Mouse (Mus musculus) left cerebral cortex, postnatal 4 days (tissue): ENCODE measurements at regions not wholly inside any gene's neighbourhood (a gene's known extent, or its start where the extent isn't known, plus 50 kb on each side); places are given as distances from the start of the nearest gene placed in this dataset.

ENCODE experiments used
- DNase-seq: peaks from one replicate; pipeline ENCODE4 v3.0.0-alpha.2; 2022
- intact Hi-C: fragments of 180-260 bp; cut with DNase I; formaldehyde crosslinking; loops from one replicate; pipeline ENCODE4 v1.15.1; 2025

DNA sequence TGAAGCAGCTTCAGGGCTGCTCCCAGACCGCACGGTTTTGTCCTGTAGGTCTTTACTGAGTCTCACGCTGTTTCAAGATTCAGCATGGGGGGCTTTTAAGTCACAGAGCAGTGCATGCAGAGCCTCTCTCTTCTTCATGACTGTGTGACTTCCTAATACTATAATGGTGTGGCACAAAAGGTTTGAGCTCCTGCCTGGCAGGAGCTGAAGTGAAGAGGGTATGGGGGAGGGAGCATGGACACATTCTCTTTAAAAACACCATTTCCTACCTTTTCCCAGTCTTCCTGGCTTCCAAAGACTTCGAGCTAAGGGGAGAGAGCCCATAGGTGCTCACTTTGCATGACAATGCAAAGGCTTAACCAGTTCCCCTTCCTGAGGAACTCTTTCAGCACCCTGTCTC is 934.9 kb upstream of the Gm5150 start:
- no peak for DNase-seq
- intact Hi-C loops = loop anchor here (10.0 kb wide), 1 partner anchor 524 kb away; no protein-coding TSS in a partner anchor

DNA sequence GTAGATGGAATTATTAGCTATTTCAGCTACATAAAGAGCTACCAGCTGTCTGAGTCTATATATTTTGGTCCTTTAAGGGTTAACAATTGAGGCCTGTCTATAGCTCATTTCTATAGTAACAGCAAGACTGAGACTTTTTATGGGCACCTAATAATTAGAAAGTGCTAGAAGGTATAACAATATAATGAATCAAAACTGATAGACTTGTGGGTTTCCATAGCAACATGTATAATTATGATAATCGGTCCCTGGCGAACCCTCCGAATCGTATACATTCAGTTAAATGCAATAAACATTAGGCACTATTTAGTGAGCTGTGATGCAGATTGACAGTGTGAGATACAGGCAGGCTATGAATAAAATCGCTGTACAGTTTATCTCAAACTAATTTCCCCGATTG is 933.3 kb upstream of the Gm5150 start:
- intact Hi-C loops = loop anchor here (2.0 to 10.0 kb wide), 4 partner anchors 117 to 855 kb away; no protein-coding TSS in a partner anchor
- DNase-seq = no peak

DNA sequence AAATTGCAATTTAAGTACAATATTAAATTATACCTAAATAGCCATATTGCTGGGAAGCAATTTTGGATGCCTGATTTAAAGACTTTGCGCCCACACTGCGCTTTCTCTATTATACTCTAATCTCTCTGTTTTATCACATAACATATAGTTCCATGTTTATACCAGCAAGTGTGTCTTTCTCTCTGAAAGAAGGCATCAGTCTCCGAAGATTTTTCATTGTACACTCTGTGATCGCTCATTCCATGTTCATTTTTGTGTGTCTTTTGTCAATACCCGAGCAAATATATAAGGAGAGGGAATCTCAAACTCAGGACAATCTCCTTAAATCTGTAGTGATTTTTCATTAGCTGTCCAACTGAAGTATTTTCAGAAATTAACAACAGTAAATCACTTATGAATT is 932.9 kb upstream of the Gm5150 start:
- intact Hi-C loops = loop anchor here (2.0 to 10.0 kb wide), 4 partner anchors 117 to 856 kb away; no protein-coding TSS in a partner anchor
- no peak for DNase-seq

DNA sequence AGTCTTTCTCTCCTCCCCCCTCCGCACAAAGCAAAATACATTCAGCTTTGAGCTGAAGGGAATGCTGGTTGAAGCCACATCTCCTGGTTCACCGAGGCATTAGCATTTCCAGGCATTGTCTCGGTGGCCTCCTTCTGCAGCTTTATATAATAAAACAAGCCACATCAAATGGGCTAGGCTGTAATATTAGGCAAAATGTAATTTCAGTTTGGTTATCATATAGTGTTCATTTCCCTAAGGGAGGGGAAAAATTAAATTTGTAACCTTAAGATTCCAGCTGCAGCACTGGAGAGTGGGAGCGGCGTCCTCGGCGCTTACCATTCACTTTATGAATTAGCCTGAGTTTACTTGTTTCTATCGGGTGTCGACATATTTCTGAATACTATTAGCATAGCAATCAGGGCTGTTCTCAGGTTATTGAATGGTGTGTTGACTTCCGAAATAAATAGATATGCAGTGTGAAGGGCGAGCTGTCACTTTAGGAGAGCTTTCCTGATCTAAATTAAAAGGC is 932.3 kb upstream of the Gm5150 start:
- intact Hi-C loops = loop anchor here (2.0 to 10.0 kb wide), 4 partner anchors 116 to 856 kb away; no protein-coding TSS in a partner anchor
- no peak for DNase-seq

DNA sequence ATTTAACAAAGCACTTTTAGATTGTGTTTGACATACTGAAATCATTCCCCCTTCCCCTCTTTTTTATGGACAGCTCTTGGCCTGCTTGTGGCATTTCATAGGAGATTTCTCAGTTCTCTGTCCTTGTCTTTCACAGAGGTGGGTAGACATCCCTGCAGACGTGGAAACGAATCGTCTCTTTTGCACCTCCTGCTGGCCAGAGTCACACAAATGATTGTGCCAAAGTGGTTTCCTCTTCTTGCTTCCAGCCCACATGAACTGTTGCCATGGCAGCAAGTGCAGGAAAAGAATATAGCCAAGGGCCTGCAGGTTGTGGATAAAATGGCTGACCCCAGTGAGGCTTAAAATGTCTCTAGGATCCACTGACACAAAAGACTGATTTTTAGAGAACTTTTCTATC is 924.1 kb upstream of the Gm5150 start:
- DNase-seq = peak; percentile 57
- intact Hi-C loops = loop anchor here (10.0 kb wide), 2 partner anchors 395 to 685 kb away; no protein-coding TSS in a partner anchor

DNA sequence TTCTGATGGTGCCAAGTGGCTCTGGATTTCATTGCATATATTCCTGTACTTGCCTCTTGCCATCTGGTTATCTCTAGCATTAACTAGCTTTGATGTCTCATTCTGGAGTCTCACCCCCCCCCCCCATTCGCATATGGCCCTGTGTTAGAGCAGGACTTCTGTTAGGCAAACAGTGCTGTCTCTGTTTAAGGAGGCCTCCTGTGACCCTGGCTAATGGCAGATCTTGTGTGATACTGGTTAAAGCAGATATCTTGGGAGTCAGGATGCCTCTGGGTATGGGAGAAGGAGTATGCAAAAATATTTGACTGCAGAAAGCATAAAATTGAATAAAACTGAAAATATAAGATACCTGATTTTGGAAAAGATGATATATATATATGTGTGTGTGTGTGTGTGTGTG is 923.6 kb upstream of the Gm5150 start:
- no peak for DNase-seq
- intact Hi-C loops = loop anchor here (10.0 kb wide), 2 partner anchors 395 to 685 kb away; no protein-coding TSS in a partner anchor

DNA sequence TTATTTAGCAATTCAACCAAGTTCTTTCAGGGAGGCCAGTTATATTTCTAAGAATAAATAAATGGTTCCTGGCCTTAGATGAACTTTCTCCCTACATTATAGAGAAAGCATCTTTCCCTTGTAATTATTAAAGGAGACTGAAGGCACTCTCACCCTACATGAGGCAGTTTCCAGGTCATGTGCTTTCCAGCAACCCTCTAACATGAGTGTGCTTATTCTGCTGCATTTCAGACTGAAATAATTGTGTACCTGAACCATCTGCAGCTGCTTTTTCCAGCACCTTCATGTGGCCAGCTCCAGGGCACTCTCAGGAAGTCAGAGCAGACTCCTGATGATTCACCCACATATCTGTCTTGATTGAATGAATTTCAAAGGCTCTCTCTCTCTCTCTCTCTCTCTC is 917.8 kb upstream of the Gm5150 start:
- intact Hi-C loops = no loop called here

DNA sequence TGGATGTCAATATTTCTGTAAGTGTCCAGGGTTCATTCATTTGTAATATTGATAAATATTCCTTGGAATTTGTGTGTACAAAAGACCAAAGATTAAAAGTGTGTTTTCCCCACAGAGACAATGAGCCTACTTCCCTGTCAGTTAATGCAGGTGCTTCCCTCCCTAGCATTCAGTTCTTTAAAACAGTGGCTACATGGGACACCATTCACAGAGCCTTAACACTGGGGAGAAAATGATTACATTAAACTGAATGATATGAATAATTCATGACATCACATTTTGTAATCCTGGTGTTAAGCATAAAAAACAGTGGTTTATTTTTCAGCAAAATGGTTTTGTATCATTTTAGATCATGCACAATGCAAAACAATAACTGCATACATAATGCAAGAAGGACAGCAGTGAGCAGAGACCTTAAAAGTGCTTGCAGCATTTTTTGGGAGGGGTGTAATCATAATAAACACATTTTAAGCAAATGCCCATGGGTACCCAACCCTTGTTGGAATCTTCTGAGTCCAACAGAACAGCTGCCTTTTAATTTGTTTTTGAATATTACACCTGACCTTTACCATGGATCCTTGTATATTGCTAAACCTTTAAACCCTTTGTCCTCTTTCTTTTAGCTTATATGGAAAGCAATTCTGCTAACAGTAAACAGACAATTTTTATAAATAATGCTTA is 917.1 kb upstream of the Gm5150 start:
- no peak for DNase-seq
- intact Hi-C loops = no loop called here

More for the DNA sequence above, 917.8 kb upstream of the Gm5150 start:
- DNase-seq = no peak

DNA sequence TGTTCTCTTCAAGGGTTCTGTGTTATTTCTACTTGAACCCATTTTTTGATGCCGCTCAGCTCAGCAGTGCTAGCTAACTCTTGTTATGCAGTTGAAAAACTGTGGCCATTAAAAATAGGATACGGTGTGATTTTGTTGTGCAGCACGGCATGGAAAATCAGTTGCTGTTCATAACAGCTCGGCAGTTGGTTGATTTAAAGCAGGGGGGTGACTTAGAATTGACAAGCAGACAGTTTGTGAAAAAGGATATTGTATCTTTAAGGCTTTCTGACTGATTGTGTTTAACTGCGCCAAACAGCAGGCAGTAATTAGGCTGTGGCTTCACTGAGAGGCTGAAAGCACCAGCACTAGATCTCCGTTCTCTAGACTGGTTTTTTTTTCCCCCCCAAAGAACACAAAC is 915.1 kb upstream of the Gm5150 start:
- intact Hi-C loops = no loop called here
- DNase-seq = no peak

DNA sequence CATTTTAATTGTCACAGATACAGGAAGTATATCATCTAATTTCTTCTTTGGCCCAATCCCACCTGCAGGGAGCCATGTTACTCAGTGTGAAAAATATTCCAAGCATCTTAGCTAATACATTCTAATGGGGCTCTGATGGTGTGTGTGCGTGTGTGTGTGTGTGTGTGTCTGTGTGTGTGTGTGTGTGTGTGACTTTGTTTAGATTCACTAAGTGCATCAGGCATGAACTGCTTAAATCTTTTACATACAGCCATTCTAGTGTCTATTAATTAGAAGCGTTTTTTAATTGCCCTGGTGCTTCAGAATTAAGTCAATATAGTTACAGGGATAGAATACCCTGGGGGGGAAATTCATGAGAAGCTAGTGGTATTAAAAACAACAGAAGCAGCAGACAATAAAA is 912.1 kb upstream of the Gm5150 start:
- intact Hi-C loops = no loop called here
- DNase-seq = no peak

DNA sequence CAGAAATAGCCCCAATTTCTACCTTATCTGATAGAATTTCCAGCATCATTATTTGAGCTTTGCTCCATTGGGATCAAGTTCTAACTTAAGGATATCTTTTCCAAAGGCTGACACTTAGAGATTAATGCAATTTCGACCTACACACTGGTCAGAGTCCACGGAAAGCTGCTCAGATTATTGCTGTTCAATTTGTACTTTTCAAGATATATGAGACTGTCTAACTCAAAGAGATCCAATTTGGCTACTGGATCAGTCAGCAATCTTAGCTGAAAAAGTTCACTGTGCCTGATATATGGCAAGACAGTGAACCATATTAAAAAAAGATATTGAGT is 909.8 kb upstream of the Gm5150 start:
- DNase-seq = no peak
- intact Hi-C loops = no loop called here

DNA sequence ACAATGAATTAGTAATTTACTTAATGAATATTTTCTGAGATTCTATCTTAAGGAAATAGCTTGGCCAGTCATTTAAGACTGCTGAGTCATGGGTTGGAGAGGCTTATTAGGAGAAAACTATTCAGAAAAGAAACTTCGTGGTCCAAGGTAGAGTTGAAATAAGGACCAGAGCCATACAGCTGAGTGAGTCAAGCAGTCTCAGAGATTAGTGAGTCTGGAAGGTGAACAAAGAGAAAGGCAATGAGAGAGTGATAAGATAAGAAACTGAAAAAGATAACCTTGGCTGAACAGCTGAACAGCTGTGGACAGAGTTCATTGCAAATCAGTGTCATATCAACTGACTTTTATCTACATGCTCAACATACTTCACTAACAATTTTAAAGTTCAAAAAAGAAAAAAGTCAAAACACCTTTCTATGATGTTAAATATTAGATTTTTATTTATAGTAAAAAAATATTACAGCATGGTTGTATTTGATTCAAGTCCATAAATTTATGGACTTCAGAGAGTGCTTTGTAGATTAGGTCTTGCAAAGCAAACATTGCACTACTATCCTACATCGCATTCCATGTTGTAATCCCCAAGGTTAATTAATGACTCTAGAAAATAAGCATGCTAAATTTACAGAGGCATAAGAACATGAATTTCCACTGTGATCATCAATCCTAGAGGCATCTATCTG is 909.3 kb upstream of the Gm5150 start:
- intact Hi-C loops = no loop called here
- DNase-seq = no peak

DNA sequence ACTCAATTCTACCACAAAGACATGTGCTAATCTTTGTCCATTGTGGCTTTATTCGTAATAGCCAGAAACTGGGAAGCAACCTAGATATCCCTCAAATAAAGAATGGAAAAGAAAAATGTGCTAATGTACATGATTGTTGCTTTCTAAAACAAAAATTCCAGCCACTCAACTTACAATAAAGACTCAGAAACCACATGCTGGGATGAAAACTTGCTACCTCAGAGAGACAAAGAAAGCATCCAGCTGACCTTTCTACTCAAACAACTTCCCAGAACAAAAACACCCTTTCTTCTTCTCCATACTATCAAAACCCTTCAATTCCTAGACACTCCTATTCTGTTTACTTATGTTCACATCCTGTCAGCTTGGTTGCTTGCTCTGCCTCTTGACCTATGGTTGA is 881.9 kb upstream of the Gm5150 start:
- DNase-seq = no peak
- intact Hi-C loops = no loop called here

DNA sequence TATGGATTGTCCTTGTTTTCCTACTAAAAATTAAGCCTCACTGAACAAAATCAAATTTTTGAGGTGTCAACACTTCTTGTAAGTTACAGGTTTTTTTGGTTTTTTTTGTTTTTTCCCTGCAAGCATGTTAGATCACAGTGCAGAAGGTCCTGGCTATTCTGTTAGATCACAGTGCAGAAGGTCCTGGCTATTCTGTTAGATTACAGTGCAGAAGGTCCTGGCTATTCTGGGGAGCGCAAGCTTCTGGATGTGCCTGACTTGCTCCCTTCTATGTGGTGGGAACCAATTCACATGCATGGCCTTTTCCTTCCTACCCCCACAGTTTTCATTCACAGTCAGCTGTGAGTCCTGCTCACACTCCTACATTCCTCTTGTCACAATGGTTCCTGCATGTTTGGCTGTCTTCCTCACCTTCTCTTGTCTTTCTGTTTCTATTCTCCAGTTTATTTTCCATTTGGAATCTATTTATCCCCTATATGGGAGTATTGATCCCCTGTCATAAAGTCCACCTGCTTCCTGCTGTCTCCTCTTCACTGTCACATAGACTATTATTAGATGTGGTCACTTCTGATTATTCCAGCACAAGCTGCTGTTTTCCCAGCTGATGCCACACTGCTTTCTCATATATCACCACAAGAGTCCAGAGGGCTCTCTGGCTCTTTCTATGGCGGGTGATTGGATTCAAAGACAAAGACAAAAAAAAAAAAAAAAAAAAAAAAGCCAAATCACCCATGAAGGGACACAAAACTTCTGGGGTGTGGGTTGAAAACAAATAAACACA is 866.3 kb upstream of the Gm5150 start:
- intact Hi-C loops = no loop called here
- DNase-seq = no peak

DNA sequence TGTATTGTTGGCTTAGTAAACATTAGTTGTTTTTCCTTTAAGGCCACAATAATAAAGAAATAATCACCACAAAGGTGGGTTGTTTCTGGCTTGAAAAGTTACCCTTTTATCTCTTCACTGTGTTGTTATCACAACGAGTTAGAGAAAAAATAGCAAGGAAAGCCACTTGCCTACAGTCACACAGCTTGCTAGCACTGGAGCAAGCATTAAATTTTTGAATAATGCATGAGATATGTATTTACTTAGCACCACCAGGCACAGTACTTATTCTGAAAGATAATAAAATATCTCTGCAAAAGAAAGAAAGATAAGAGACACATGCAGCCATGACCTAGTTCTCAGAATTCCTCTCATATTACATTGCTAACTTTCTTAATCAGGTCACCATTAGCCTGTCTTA is 853.8 kb upstream of the Gm5150 start:
- intact Hi-C loops = no loop called here
- DNase-seq = no peak

DNA sequence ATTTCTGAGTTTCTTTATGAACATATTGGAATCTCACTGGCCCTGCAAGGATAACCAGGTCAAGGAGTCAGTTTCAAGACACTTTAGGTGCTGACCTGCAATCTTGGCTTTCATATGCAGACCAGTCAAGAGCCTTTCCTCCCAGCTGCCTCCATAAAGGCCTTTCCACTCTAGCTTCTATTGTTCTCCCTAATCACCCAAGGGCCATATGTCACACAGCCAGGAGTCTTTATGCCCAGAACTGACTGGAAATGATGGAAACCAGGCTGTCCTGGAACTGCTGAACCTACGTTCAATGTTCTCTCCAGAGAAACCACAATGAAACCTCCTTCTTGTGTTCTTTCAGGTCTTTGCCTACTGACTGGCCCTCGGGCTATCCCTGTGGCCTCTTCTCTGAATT is 852.7 kb upstream of the Gm5150 start:
- no peak for DNase-seq
- intact Hi-C loops = no loop called here

DNA sequence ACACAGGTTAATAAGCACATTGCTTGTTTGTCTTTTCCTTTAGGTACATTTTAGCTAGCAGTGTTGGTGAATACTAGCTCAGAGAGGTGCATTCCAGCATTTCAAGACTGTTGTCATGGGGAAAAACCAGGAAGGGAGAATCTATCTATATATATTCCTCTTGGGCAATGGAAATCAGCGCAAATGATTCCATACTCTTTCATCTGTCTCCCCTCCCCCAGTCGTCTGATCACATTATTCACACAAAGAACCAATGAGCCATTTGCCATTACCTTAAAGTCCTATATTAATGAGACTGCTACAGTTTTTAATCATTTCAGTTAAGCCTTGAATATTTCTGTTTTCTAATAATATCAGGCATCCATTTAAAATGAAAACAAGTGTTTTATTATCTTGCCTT is 849.0 kb upstream of the Gm5150 start:
- intact Hi-C loops = no loop called here
- DNase-seq = no peak

DNA sequence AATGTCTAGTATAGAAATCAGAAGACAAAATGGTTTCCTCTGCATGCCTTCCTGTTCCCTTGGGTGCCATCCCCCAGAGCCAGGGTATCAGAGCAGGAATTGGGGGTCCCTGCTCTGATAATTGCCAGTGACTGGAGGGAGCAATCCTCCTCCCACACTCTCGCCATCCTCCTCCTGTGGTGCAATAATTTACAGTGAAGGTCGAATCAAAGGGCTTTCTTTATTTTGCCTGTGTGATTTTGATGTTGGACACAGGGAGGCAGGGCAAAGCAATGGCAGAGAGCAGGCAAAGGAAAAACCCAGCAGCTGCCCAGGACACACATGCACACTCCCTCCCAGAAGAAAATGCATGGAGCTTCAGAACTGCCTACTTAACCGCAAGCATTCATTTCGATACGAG is 847.8 kb upstream of the Gm5150 start:
- peak; percentile 15 for DNase-seq
- intact Hi-C loops = no loop called here

DNA sequence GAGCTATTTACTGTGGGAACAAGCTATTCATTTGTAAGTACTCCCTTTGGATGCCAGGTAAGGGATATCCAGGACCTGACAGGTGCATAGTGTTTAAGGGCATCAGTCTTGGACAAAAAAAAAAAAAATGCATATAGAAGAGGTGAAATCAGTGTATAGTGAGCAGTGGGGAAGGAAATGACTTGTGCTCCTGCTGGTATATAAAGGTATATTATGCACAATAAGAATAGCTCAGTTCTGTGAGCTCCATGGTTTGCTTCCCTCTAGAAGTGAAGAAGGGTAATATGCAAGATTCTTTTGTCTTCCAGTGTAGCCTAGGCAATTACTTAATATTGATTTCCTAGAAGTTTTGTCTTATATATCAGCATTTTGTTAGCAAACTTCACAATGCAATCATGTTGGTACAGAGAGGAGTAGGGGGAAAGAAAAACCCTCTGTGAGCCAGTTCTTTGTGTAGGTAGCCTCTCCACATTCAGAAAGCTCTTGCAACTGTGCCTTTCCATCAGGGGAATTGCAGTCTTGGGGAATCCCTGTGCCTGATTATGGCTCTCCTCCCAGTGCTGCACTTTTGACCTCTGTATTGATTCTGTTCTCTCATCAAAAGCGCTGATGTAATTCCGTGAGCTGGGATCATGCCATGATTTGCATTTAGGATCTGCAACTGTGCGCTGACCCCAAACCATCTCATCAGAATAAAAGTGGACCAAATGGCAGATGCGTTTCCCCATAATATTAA is 840.7 kb upstream of the Gm5150 start:
- intact Hi-C loops = no loop called here
- DNase-seq = no peak

DNA sequence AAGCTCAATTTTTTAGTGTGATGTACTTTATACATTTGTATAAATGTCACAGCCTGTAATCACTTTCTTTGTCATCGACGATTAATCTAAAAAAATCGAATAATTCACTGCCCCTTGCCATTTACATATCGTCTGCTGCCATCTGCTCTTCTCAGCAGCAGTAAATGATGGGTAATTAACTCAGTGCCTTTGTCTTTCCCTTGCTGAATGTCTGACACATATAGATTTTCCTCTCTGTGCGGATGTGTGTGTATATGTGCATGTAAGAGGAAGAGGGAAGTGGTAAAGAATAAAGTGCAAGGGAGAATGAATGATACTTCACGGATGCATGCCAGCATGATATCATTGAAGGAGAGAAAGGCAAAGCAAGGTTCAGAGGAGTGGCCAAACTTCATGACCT is 814.3 kb upstream of the Gm5150 start:
- DNase-seq = no peak
- intact Hi-C loops = loop anchor here (2.0 to 5.0 kb wide), 2 partner anchors 117 to 970 kb away; no protein-coding TSS in a partner anchor
